In genomic region chr4:16848096-16848495, GRCm38 (mm10) we compare ENCODE assay signal across 9 mouse cellular contexts.
DNase-seq lines count a peak whose midpoint lies in the region.
"Had no signal": no experiment of that assay in that cellular context is flagged by ENCODE, and none has a peak within 500 bp of the region (broad histone marks: within the 10 kb centered on the region; RNA-seq: fewer than 3 reads in every experiment).

No protein-coding gene starts in this region.

- intact Hi-C loops in left cerebral cortex, postnatal 4 days (cut with DNase I), result no loop called here

- peak; percentile 29 for DNase-seq in left cerebral cortex, adult 11 months (ENCODE audit: low spot score)
- DNase-seq in left cerebral cortex, postnatal 4 days, result no peak
- DNase-seq in frontal cortex, adult 2 months (ENCODE audit: extremely low spot score in 1 of 2, low spot score in 1 of 2), result peak; percentile 43 to 69
- DNase-seq in left cerebral cortex, adult 8-10 months (ENCODE audit: low spot score in 2 of 2), result peak; percentile 5 to 60
- DNase-seq in right cerebral cortex, postnatal 36 days (ENCODE audit: low spot score in 2 of 2), result peak; percentile 36 to 56
- no peak for DNase-seq in embryo, embryonic 11 days
- no peak for DNase-seq in gastrocnemius, adult 8-10 months (ENCODE audit: low spot score in 2 of 2)
- DNase-seq: cerebellum, adult 11 months; kidney, adult 9 months had no signal

Comparison
In these comparisons a context has a peak if more than half of its experiments do, and no peak if none do; other contexts are left out.
1. DNase-seq: peak in left cerebral cortex, adult 11 months (single experiment), frontal cortex, adult 2 months (2 of 2), left cerebral cortex, adult 8-10 months (2 of 2) and right cerebral cortex, postnatal 36 days (2 of 2); none in left cerebral cortex, postnatal 4 days (single experiment), embryo, embryonic 11 days (single experiment) and gastrocnemius, adult 8-10 months (0 of 2).